Mouse (Mus musculus): ENCODE measurements around the gene Lhpp. TPM values are rescaled to one million over a fixed set of nuclear protein-coding genes. Genes with fewer than 3 reads are reported as not detected.

Gene Lhpp
- polyA plus RNA-seq, 1 experiment from 2014 or later = 19.9 TPM

DNA sequence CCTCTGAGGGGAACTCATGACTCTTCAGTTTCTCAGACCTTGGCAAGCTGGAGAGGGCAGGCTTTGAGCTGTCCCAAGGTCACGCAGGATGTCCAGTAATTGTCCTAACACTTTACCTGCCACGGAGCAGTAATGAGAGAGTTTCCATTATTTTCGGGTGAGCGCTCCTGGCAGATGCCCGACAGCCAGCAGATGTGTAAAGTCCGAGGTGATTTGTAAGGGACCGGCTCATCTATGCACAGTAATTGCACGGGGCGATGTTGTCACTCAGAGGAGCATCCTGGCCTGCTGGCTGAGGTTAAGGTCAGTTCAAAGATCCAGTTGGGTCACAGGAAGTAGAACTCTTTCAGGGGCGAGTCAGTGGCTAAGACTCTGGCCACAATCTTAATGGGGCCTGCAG, 13.7 kb downstream of the Lhpp start:
- Histone ChIP-seq H3K27me3 (no peaks in the 10 kb centered on the region), H3K4me3 (no peak overlapping the region), H3K4me1 (no peaks in the 10 kb centered on the region), H3K4me2 (no peak overlapping the region), H3K9me3 (no peaks in the 10 kb centered on the region), H3K36me3 (no peaks in the 10 kb centered on the region), H3K9ac (no peak overlapping the region), H3K27ac (no peak overlapping the region)
- ATAC-seq (ENCODE audit: insufficient number of reproducible peaks, insufficient read depth, low FRiP score, low TSS enrichment, low read depth) = no peak
- WGBS = 74% methylated on average over 10 of the region's 10 CpGs

DNA sequence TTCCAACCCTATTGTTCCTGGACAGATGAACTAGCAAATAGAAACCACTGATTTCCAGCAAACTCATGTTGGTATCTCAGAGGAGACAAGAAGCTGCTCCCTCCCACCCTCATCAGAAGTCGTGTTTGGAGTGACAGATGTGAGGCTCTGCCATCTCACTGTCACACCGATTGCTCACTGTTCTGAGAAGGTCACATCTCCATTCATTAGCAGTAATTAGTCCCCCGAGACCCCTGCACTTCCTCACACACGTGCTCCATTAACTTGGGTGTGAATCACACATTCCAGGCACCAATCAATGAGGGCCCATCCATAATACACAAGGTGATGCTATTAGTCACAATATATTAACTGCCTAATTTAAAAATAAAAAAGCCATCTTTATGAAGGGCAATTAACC, 15.7 kb downstream of the Lhpp start:
- Histone ChIP-seq H3K27ac (no peak overlapping the region), H3K4me1 (no peaks in the 10 kb centered on the region), H3K4me2 (no peak overlapping the region), H3K9me3 (no peaks in the 10 kb centered on the region), H3K9ac (no peak overlapping the region), H3K27me3 (no peaks in the 10 kb centered on the region), H3K36me3 (no peaks in the 10 kb centered on the region), H3K4me3 (no peak overlapping the region)
- WGBS = 62% methylated on average over 4 of the region's 4 CpGs
- ATAC-seq (ENCODE audit: insufficient number of reproducible peaks, insufficient read depth, low FRiP score, low TSS enrichment, low read depth) = no peak

- no peaks in the 10 kb centered on the region for H3K9me3 ChIP-seq
- WGBS = 73% methylated on average over 3 of the region's 3 CpGs
- H3K4me2 ChIP-seq = no peak overlapping the region
- H3K4me1 ChIP-seq = no peaks in the 10 kb centered on the region
- no peak overlapping the region for H3K27ac ChIP-seq
- no peaks in the 10 kb centered on the region for H3K36me3 ChIP-seq
- ATAC-seq (ENCODE audit: insufficient number of reproducible peaks, insufficient read depth, low FRiP score, low TSS enrichment, low read depth) = no peak
- H3K9ac ChIP-seq = no peak overlapping the region
- H3K27me3 ChIP-seq = no peaks in the 10 kb centered on the region
- no peak overlapping the region for H3K4me3 ChIP-seq
Observed at GRCm38 (mm10) chr7:132627448-132627847, 17.0 kb downstream of the Lhpp start.

DNA sequence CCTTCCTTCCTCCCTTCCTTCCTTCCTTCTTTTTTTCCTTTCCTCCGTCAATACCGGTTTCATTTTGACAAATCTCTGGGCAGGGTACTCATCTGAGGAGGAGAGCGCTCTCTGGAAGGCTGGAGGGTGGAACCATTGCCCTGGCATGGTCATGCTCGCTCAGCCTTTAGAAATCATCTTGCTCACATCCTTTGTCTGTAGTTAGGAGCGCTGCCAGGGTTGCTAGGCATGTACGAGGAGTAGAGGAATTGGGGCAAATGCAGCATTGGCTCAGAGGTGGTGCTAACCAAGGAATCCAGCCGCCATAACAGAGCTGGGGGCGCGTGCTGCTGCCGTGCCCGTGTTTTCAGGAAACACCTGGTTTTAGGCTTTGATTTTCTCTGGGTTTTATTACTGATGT, 20.9 kb downstream of the Lhpp start:
- Histone ChIP-seq H3K4me2 (no peak overlapping the region), H3K27ac (no peak overlapping the region), H3K9ac (no peak overlapping the region), H3K4me1 (no peaks in the 10 kb centered on the region), H3K9me3 (no peaks in the 10 kb centered on the region), H3K4me3 (no peak overlapping the region), H3K27me3 (no peaks in the 10 kb centered on the region), H3K36me3 (no peaks in the 10 kb centered on the region)
- WGBS = 78% methylated on average over 11 of the region's 11 CpGs
- no peak for ATAC-seq (ENCODE audit: insufficient number of reproducible peaks, insufficient read depth, low FRiP score, low TSS enrichment, low read depth)

GRCm38 (mm10) chr7:132637292-132637691, 26.9 kb downstream of the Lhpp start:
- H3K27me3 ChIP-seq = no peaks in the 10 kb centered on the region; the same call in 1 of the 2 replicates
- 0 out of 2 replicates have a peak, but pooled peaks cover 3% of the 10 kb centered on the region for H3K4me1 ChIP-seq
- 14% methylated on average over 12 of the region's 12 CpGs for WGBS
- no peaks in the 10 kb centered on the region for H3K9me3 ChIP-seq
- H3K36me3 ChIP-seq = no peaks in the 10 kb centered on the region
- H3K9ac ChIP-seq = no peak overlapping the region
- no peak overlapping the region for H3K27ac ChIP-seq
- no peak for ATAC-seq (ENCODE audit: insufficient number of reproducible peaks, insufficient read depth, low FRiP score, low TSS enrichment, low read depth)
- H3K4me3 ChIP-seq = no peak overlapping the region
- H3K4me2 ChIP-seq = no peak overlapping the region

DNA sequence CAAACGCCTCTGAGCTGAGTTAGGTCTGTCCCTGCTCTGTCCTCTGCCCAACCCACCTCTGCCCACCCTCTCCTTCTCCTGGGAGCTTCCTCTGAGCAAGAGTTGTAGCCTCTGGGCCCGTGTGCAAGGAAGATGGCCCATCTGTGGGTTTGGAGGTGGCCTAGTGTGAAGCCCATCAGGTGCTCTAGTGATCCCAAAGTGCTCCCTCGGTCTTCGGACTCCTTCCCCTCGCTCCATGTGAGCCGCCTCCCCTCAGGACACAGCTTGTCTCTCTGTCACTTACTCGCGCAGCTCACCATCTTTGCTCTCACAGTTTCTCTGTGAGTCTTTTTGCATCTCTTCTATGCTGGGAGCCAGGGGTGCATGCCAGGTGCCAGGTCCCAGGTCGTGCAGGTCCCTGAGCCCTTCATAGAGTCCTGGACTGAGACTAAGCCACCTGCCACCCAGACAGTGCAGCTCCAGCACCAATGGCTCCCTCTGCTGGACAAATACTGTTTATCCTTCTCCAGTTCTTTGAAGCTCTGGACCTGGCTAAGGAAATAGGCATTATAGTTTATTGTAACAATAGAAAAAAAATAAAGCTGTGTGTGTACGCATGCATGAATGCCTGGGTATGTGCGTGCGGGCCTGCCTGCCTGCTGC, 28.1 kb downstream of the Lhpp start:
- Histone ChIP-seq H3K4me3 (no peak overlapping the region), H3K9me3 (no peaks in the 10 kb centered on the region), H3K27ac (no peak overlapping the region), H3K36me3 (no peaks in the 10 kb centered on the region), H3K9ac (no peak overlapping the region), H3K4me1 (0 out of 2 replicates have a peak, but pooled peaks cover 3% of the 10 kb centered on the region), H3K4me2 (no peak overlapping the region), H3K27me3 (no peaks in the 10 kb centered on the region; the same call in 1 of the 2 replicates)
- 50% methylated on average over 12 of the region's 12 CpGs for WGBS
- no peak for ATAC-seq (ENCODE audit: insufficient number of reproducible peaks, insufficient read depth, low FRiP score, low TSS enrichment, low read depth)

DNA sequence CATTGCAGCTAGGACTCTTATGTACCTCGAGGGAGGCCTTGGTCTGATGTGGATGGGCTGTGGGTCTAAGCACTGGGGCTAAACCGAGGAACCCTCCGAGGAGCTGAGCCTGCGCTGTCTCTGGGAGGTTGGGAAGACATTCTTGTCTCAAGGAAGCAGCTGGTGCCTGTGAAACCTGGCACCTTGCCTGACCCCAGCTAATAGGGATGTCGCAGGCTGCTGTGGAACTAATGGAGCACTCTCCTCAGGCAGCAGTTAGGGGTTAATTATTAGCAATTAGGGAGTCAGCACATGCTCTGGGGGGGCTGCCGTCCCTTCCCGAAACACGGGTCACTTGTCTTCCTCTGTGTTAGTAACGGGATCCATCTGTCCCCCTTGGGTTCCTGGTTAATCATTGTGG, 30.5 kb downstream of the Lhpp start:
- Histone ChIP-seq H3K4me3 (no peak overlapping the region), H3K9me3 (no peaks in the 10 kb centered on the region), H3K36me3 (no peaks in the 10 kb centered on the region), H3K27ac (no peak overlapping the region), H3K4me1 (0 out of 2 replicates have a peak, but pooled peaks cover 3% of the 10 kb centered on the region), H3K27me3 (no peaks in the 10 kb centered on the region; the same call in 1 of the 2 replicates), H3K4me2 (no peak overlapping the region), H3K9ac (no peak overlapping the region)
- 18% methylated on average over 9 of the region's 9 CpGs for WGBS
- ATAC-seq (ENCODE audit: insufficient number of reproducible peaks, insufficient read depth, low FRiP score, low TSS enrichment, low read depth) = no peak

- no peak overlapping the region for H3K4me2 ChIP-seq
- H3K4me3 ChIP-seq = no peak overlapping the region
- H3K27ac ChIP-seq = no peak overlapping the region
- H3K9me3 ChIP-seq = no peaks in the 10 kb centered on the region
- no peak for ATAC-seq (ENCODE audit: insufficient number of reproducible peaks, insufficient read depth, low FRiP score, low TSS enrichment, low read depth)
- 78% methylated on average over 1 of the region's 1 CpGs for WGBS
- no peaks in the 10 kb centered on the region for H3K36me3 ChIP-seq
- H3K4me1 ChIP-seq = 0 out of 2 replicates have a peak, but pooled peaks cover 3% of the 10 kb centered on the region
- no peaks in the 10 kb centered on the region; the same call in 1 of the 2 replicates for H3K27me3 ChIP-seq
- H3K9ac ChIP-seq = no peak overlapping the region
Observed at GRCm38 (mm10) chr7:132641606-132642005, 31.2 kb downstream of the Lhpp start.

DNA sequence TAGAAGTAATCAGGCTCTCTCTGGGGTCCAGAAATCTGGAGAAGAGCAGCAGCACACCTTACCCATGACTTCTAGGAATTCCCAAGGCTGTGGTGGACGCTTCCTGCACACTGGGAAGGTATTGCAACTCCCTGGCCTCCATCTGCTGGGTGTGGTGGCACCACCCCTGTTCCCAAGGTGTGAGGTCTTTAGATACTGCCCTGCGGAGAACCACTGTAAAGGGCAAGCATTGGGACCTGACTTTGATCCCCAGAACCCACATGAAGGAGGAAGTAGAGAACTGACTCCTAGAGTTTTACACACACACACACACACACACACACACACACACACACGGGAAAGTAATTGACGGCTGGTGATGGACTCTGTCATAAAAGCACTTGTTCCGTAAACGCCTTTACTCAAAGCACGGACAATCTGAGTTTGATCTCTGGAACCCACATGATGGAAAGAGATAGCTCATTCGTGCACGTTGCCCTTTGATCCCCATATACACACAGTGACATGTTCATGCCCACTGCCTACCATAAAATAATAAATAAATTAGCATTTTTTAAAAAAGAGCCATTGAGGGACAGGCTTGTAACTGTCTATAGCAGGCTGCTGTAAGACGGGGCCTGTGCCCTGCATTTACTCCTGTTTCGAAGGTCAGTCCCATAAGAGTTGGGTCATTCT, 34.3 kb downstream of the Lhpp start:
- Histone ChIP-seq H3K9ac (no peak overlapping the region), H3K36me3 (no peaks in the 10 kb centered on the region), H3K27ac (no peak overlapping the region), H3K9me3 (no peaks in the 10 kb centered on the region), H3K4me2 (no peak overlapping the region), H3K4me1 (no peaks in the 10 kb centered on the region), H3K27me3 (no peaks in the 10 kb centered on the region; the same call in 1 of the 2 replicates), H3K4me3 (no peak overlapping the region)
- WGBS = 81% methylated on average over 11 of the region's 11 CpGs
- ATAC-seq (ENCODE audit: insufficient number of reproducible peaks, insufficient read depth, low FRiP score, low TSS enrichment, low read depth) = no peak

DNA sequence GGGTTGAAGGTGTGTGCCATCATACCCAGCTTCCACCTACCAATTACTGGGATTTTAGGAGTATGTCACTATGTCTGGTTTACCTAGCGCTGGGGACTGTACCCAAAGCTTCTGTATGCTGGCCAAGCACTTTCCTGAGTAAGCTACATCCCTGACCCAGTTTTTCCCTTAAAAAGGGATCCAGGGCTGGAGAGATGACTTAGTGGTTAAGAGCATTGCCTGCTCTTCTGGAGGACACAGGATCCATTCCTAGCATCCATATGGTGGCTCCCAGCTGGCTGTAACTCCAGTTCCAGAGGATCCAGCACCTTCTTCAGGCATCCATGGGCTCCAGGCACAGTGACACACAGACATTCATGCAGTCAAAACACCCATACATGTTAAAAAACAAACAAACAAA, 36.1 kb downstream of the Lhpp start:
- Histone ChIP-seq H3K9ac (no peak overlapping the region), H3K4me1 (no peaks in the 10 kb centered on the region), H3K27ac (no peak overlapping the region), H3K4me3 (no peak overlapping the region), H3K9me3 (no peaks in the 10 kb centered on the region), H3K36me3 (no peaks in the 10 kb centered on the region), H3K4me2 (no peak overlapping the region), H3K27me3 (no peaks in the 10 kb centered on the region)
- ATAC-seq (ENCODE audit: insufficient number of reproducible peaks, insufficient read depth, low FRiP score, low TSS enrichment, low read depth) = no peak
- 97% methylated on average over 1 of the region's 1 CpGs for WGBS

DNA sequence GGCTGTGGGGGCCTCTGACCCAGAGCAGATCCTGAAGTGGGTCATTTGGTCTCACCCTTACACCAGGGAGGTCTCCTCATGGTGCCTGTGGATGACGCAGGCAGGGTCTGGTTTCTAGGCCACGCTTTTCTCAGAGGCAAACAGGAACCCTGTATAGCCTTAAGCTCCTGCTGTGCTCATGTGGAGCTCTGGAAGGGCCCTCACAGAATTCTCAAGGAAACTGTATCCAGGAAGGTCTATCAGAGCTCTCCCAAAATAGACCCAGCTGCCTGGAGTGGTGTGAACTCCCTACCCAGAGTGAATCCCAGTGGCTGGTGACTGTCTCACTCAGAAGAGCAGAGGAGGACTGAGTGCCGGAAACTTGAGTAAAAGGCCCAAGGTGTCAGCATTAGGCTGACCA, 44.0 kb downstream of the Lhpp start:
- Histone ChIP-seq H3K27me3 (no peaks in the 10 kb centered on the region), H3K27ac (no peak overlapping the region), H3K9ac (no peak overlapping the region), H3K4me2 (no peak overlapping the region), H3K4me1 (peaks cover 33% of the 10 kb centered on the region), H3K9me3 (no peaks in the 10 kb centered on the region), H3K4me3 (no peak overlapping the region), H3K36me3 (no peaks in the 10 kb centered on the region)
- ATAC-seq (ENCODE audit: insufficient number of reproducible peaks, insufficient read depth, low FRiP score, low TSS enrichment, low read depth) = no peak; the same call in 1 of the 2 replicates
- 82% methylated on average over 3 of the region's 3 CpGs for WGBS

- ATAC-seq (ENCODE audit: insufficient number of reproducible peaks, insufficient read depth, low FRiP score, low TSS enrichment, low read depth) = no peak; the same call in 1 of the 2 replicates
- H3K27me3 ChIP-seq = no peaks in the 10 kb centered on the region
- WGBS = 19% methylated on average over 9 of the region's 9 CpGs
- H3K4me3 ChIP-seq = no peak overlapping the region
- H3K4me1 ChIP-seq = peaks cover 45% of the 10 kb centered on the region
- H3K4me2 ChIP-seq = 0 out of 2 replicates have a peak overlapping the region, but pooled peaks have one; percentile 16
- H3K27ac ChIP-seq = no peak overlapping the region
- peak overlapping the region; percentile 40; the same call in 1 of the 2 replicates for H3K9ac ChIP-seq
- no peaks in the 10 kb centered on the region for H3K36me3 ChIP-seq
- H3K9me3 ChIP-seq = no peaks in the 10 kb centered on the region
Observed at GRCm38 (mm10) chr7:132656075-132656474, 45.6 kb downstream of the Lhpp start.

All from embryonic facial prominence, embryonic 13.5 days (tissue).